Mouse (Mus musculus) c-Kit-positive CD71-positive TER-119-negative erythroid progenitor cells, embryonic 14.5 days (primary cell): ENCODE measurements around the gene Klk10.

Experiments used
- DNase-seq: peaks from one replicate; pipeline ENCODE4 v3.0.0-alpha.2; 2013; ENCODE audit warnings: low read depth

The Klk10 gene

GRCm38 (mm10) chr7:43796355-43796754 lies 15.5 kb downstream of the Klk10 start:
- DNase-seq = no peak

- no peak for DNase-seq
Observed at GRCm38 (mm10) chr7:43797333-43797769, 16.5 kb downstream of the Klk10 start, which contains the start of gene Klk8. Gene Klk8, plus strand, starts transcription at chr7:43797577.

- no peak for DNase-seq
Observed at GRCm38 (mm10) chr7:43797844-43798462, 17.1 kb downstream of the Klk10 start.

- DNase-seq = no peak
Observed at GRCm38 (mm10) chr7:43799876-43800275, 19.0 kb downstream of the Klk10 start.

GRCm38 (mm10) chr7:43810994-43811393 lies 30.2 kb downstream of the Klk10 start, which contains the start of gene Klk7:
Gene Klk7, plus strand, starts transcription at chr7:43811294.
- no peak for DNase-seq

GRCm38 (mm10) chr7:43815211-43815610 lies 34.4 kb downstream of the Klk10 start:
- DNase-seq = no peak

GRCm38 (mm10) chr7:43816746-43817145 lies 35.9 kb downstream of the Klk10 start:
- no peak for DNase-seq

- no peak for DNase-seq
Observed at GRCm38 (mm10) chr7:43821581-43821980, 40.7 kb downstream of the Klk10 start.

- no peak for DNase-seq
Observed at GRCm38 (mm10) chr7:43824199-43824598, 43.4 kb downstream of the Klk10 start, which contains the start of gene Klk6. Gene Klk6, plus strand, starts transcription at chr7:43824499.

GRCm38 (mm10) chr7:43826056-43826455 lies 45.2 kb downstream of the Klk10 start:
- DNase-seq = no peak

- no peak for DNase-seq
Observed at GRCm38 (mm10) chr7:43827706-43828105, 46.9 kb downstream of the Klk10 start.

- DNase-seq = no peak
Observed at GRCm38 (mm10) chr7:43829006-43829405, 48.2 kb downstream of the Klk10 start.
